Mouse (Mus musculus) ovary, adult 18-20 months (tissue): ENCODE results near the gene Ttn.

ENCODE experiments used
- DNase-seq: peaks from one replicate; pipeline ENCODE4 v3.0.0; 2022; ENCODE audit warnings: low spot score, mixed read lengths

The Ttn gene

GRCm38 (mm10) chr2:76705655-76706054, 276.7 kb downstream of the Ttn start:
- no peak for DNase-seq

DNA sequence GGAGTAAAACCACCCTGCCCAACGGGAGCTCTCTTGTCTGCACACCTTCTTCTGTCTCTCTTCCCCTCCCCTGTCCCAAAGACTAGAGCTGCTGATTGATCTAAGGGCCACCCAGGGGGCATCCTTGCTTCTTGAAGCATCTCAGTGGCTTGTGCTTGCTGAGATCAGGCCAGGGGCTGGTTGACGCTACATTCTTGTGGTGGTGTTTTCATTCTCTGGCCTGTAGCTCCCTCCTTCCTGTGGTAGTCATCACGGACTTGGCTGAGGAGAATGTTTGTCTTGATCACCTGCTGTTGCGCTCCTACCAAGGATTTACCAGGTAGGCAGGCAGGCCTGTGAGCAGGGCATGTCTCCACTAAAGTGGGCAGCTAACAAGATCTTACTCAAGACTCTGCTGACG, 279.6 kb downstream of the Ttn start:
- no peak for DNase-seq

DNA sequence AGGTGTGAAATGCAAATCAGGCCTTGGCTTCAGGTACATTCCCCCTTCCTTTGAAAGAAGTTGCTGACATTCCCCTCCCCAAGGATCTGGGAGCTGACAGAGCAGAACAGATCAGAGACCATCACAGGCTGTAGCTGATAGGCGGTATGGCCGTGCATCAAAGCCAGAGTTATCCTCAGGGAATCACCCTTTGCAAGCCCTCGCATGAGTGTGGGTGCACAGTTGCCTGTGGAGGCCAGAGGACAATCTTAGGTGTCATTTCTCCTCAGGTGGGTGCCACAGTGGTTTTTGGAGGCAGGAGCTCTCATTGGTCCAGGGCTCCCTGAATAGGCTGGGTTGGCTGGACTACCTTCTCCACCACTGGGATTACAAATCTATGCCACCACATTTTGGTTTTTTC, 280.2 kb downstream of the Ttn start:
- DNase-seq, result no peak

- no peak for DNase-seq
Observed at GRCm38 (mm10) chr2:76695290-76695689, 287.1 kb downstream of the Ttn start.

- DNase-seq, result no peak
Observed at GRCm38 (mm10) chr2:76693765-76694164, 288.6 kb downstream of the Ttn start.

- DNase-seq, result peak; percentile 21
Observed at GRCm38 (mm10) chr2:76690436-76691204, 291.7 kb downstream of the Ttn start.

DNA sequence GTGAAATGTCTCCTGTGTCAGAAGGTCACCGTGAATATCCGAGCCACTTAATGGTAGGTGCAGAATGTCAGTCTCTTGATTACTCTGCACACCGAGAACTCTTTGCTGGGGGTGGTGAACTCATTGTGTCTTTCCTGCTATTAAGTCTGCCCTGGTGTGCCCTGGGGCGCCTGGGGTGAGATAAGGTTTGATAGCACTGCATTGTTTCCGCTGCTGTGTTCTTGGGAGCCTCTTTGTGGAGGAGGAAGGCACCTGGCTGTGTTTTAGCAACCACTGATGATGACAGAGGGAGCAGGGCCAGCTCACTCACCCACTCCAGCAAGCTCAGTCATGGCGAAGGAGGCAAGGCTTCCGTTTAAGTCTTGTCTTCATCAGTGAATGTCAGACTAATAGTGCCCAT, 294.2 kb downstream of the Ttn start:
- DNase-seq, result no peak

- no peak for DNase-seq
Observed at GRCm38 (mm10) chr2:76687608-76688007, 294.7 kb downstream of the Ttn start.

GRCm38 (mm10) chr2:76686986-76687385, 295.4 kb downstream of the Ttn start:
- DNase-seq, result no peak

DNA sequence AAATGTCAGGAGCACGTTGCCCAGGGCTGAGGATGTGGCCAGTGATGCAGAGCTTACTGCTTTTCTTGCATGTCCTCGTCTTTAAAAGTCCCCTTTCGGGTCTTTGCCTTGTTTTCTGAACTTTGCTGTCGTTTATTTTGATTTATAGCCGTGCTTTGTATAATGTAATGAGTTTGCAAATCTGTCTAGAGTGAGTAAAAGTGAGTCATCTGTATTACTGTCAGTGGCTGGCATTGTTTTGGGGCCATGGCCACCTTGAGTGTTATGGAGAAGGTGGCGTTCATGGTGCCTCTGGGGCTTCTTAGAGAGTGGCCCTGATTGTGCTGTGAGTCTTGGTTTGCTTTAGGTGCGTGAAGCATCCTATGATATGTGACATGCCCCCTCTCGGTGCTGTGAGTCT, 300.0 kb downstream of the Ttn start:
- DNase-seq, result no peak

GRCm38 (mm10) chr2:76676401-76677226, 305.7 kb downstream of the Ttn start:
- no peak for DNase-seq

- DNase-seq, result no peak
Observed at GRCm38 (mm10) chr2:76675949-76676348, 306.4 kb downstream of the Ttn start.

- DNase-seq, result no peak
Observed at GRCm38 (mm10) chr2:76675451-76675850, 306.9 kb downstream of the Ttn start.

- DNase-seq, result peak; percentile 75
Observed at GRCm38 (mm10) chr2:76674725-76675427, 307.5 kb downstream of the Ttn start, which contains the start of gene Plekha3. Gene Plekha3 (plus strand): TSS chr2:76675281.

GRCm38 (mm10) chr2:76673472-76674081, 308.8 kb downstream of the Ttn start:
- peak; percentile 57 for DNase-seq

GRCm38 (mm10) chr2:76672966-76673392, 309.4 kb downstream of the Ttn start, which contains the start of gene Fkbp7:
Gene Fkbp7 (minus strand): TSS chr2:76673116.
- peak; percentile 84 for DNase-seq

- DNase-seq, result no peak
Observed at GRCm38 (mm10) chr2:76672134-76672745, 310.1 kb downstream of the Ttn start.

- DNase-seq, result no peak
Observed at GRCm38 (mm10) chr2:76671641-76672040, 310.7 kb downstream of the Ttn start.

- no peak for DNase-seq
Observed at GRCm38 (mm10) chr2:76667200-76667599, 315.1 kb downstream of the Ttn start.

DNA sequence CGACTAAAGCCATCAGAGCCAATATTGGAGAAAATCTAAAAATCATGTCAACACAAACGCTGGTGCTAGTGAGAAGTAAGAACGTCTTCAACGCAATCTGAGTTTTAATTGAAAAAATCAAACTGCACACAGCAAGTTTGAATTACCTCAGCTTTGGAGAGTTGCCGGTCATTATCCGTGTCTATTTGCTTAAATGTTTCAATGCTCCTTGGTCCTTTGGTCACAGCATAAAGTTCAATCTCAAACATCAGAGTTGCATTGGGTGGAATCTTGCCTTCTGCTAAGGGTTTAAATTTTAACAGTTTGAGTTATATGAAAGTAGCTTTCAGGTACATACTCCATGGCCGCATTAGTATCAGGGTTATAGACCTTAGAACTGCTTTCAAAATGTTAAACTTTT, 316.8 kb downstream of the Ttn start:
- DNase-seq, result no peak

GRCm38 (mm10) chr2:76659419-76659818, 322.9 kb downstream of the Ttn start:
- no peak for DNase-seq

GRCm38 (mm10) chr2:76658551-76658950, 323.8 kb downstream of the Ttn start:
- DNase-seq, result no peak
